Mouse (Mus musculus): Measurements from ENCODE around the gene Zfyve9.

Gene Zfyve9

DNA sequence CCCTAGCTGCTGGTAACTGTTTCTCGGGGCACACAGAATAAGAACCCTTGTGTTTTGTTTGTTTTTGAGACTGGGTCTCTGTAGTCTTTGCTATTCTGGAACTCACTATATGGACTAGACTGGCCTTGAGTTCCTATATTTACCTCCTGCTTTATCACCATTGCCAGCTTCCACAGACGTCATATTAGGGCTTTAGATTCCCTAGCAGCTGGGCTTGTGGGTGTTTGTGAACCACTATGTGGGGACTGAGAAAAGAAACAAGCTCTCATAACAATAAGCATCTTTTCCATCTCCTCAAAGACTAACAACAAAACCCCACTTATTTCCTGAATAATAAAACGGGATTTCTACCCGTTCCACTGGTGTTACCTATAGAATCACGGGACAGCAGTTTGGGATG is 169.7 kb downstream of the Zfyve9 start:
- no peak for DNase-seq (ENCODE audit: low spot score)

DNA sequence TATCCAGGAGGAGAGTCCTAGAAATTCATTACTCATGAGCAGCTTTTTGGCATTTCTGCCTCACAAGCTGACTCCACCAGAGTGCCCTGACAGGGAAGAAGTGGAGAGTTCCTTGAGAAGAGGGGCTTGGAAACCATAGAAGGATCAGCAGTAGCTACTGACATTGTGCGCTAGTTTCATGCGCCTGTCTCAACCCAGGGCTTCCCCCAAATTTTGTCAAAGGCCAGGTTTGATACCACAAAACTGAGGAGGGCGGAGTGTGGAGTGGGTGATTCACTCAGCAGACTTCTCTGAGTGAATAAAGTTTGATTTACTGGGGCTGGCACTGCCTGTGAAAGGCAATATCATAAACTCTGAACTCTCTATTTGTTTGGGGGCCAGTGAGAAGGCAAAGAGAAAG is 171.9 kb downstream of the Zfyve9 start:
- no peak for DNase-seq (ENCODE audit: low spot score)

DNA sequence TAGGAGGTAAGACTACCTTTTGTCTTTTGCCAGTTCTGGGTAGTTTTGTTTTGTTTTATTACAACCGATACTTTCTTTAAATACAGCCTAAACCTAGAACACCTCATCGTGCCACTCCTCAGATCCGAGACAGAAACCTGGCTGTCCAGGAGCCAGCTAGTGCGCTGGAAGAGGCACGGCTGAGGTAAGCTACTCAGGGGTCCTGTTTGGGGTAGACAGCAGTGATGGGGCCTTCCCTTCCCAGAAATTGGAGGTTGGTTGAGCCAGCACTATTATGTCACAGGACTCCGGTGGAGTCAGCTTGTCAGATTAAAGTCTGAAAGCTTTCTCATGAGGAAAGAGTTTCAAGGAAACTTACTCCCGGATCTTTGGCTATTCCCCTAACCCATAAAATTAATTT is 178.7 kb downstream of the Zfyve9 start:
- no peak for DNase-seq (ENCODE audit: low spot score)

DNA sequence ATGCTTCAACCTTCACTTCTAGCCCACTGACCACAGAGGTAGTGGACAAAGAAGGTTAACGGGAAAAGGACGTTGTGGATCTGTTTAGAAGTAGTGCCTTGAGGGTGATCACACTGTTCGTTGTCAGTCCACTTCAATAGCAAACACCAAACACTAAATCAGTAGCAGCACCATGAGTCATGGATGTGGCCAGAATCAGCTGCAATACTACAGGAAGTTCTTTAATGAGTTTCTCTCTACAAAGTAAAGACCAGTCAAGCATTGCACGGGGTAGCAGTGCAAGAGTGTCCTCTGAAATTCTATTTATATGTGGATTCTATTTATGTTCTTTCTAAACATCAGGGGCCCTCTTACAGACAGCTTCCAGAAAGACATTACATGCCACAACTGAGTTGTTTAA is 182.3 kb downstream of the Zfyve9 start:
- no peak for DNase-seq (ENCODE audit: low spot score)

DNA sequence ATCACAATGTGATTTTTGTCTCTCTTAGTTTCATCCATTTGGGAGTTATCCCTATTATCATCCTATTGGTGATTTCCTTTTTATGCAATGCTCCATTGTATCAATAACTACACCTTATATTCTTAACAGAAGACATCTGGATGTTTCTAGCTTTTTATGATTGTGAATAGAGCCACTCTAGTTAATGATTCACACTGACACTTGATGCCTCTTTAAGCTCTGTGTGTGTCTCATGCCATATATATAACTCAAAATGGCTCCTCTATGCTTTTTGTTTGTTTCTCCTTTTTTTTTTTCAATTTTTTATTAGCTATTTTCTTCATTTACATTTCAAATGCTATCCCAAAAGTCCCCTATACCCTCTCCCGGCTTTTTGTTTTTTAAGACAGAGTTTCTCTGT is 184.8 kb downstream of the Zfyve9 start:
- DNase-seq (ENCODE audit: low spot score), result no peak

DNA sequence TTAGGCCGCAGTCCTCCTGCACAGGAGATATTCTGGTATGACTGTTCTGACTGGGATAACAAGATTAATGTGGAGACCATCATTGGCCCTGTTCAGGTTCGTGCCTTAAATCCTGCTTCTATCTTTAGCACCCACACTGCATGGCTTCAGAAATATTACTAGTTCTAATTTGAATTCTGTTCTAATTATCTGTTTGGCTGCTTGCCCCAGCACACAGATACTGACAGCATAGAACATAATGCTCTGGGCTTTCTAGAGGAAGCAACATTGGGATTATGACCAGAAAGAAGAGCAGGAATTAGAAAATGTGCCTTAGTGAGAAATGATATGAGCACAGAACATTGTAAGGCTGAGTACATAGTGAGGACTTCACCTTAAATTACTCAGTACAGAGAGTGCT is 187.2 kb downstream of the Zfyve9 start:
- peak; percentile 22 for DNase-seq (ENCODE audit: low spot score)

Data from layer of hippocampus, adult 9-10 months (tissue).